Mouse (Mus musculus): ENCODE data around the gene Otx1. TPM values are rescaled to one million over a fixed set of nuclear protein-coding genes. Genes with fewer than 3 reads are reported as not detected.

Otx1 gene
- total RNA-seq, 2 experiments from 2014 or later: not detected

DNA sequence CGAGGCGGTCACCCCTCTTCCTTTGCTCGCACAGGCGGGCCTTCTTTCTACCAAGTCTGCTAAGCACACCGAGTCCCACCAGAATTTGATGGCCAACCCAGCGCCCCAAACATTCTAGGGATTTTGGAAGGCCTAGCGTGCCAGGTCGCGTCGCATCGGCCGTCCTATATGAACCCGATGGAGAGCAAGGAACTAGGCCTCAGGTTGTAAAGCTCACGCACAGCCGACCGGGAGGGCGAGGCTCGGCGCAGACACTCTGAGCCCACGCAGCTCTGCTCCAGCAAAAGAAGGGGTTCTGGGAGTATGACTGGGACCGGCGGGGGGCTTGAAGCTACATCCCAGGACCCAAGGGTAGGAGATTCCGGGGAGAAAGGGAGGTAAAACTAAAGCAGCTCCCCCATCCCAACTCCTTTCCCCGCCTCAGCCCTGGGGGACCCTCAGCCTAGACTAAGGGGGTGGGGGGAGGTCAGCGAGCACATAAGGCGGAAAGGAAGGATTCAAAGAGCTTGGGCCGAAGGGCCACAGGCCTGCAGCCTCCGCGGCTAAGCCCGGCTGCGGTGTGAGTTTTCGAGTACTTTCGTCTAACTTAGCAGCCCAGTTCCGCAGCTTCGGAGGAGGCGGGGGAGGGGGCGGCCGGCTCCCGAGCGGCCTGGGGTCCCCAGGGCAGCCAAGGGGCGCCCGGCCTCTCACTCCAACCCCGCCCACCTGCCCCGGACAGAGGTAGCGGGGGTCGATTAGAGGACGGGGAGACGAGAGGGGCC is 2.2 kb downstream of the Otx1 start:
- no peak for ATAC-seq (replicated peaks; ENCODE audit: low FRiP score, poor library complexity, severe bottlenecking)

DNA sequence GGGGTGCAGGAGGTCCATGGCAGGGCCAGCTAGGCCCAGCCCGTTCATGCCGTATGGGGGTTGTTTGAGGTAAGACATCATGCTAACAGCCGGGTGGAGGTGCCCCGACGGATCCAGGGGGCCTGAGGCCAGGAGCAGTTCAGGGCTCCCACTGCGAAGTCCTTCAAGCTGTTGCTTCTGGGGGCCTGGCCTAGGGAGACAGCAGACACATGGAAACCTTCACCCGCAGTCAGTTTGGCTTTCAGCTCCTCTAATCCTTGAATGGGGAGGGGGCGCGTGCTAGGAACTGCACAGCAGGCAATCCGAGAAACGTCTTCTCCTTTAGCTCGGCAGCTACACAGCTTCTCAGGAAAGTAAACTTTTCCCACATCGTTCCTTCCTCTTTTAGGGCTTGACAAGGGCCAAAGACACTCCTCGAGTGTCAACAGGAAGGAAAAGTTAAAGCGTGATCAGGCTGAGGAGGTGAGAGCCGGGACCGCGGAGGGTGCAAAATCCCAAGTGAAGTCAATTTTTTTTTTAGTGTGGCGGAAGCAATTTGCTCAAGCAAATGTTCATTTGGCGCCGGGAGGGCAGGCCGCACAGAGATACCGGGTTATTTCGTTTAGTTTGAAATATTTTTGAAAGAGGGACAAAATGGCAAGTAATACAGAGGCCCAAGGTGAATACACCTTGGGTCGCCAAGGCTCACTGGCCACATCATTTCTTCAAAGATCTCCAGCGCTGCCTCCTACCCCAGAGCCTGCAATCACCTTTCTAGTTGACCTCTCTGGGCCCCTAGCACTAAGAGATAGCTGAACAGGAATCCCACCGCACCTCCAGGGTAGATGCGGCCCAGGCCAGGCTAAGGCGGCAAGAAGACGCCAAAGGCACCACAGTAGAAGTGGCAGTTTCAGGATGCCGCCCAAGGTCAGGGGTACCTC is 3.0 kb downstream of the Otx1 start:
- no peak for ATAC-seq (replicated peaks; ENCODE audit: low FRiP score, poor library complexity, severe bottlenecking)

DNA sequence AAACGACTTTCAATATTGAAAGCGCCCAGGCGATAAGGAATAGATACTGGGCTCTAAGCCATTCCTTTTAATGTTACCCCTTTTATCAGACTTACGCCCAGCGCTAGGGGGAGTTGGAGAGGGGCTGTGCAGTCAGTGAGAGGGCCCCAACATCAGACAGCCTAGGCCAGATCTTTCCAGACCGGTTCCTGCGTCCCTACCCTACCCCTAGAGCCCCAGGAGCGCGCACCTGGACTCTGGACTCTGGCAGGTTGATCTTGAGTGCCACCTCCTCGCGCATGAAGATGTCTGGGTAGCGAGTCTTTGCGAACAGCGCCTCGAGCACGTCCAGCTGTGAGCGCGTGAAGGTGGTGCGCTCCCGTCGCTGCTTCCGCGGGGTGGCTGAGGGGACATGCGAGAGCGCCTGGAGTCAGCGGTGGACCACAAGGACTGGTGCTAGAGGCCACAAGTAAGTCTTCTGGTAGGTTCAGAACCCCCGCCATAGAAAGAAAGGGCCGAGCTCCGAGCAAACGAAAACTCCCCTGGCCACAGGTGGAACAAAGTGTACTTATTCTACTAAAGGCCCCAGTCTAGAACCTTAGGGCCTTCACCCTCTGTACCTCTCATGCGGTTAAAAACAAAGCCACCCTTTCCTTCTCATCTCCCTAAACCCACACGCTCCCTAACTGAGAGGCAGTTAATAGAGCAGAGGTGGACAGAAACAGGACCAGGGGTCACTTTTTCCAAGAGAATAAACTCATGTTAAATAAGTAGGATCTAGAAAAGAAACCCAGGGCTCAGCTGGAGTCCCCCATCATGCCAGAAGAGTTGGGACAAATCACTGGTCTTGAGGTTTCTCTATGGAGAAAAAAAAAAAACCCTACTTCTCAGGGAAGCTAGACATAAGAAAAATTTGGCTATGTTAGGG is 4.3 kb downstream of the Otx1 start:
- ATAC-seq (replicated peaks; ENCODE audit: low FRiP score, poor library complexity, severe bottlenecking): no peak

DNA sequence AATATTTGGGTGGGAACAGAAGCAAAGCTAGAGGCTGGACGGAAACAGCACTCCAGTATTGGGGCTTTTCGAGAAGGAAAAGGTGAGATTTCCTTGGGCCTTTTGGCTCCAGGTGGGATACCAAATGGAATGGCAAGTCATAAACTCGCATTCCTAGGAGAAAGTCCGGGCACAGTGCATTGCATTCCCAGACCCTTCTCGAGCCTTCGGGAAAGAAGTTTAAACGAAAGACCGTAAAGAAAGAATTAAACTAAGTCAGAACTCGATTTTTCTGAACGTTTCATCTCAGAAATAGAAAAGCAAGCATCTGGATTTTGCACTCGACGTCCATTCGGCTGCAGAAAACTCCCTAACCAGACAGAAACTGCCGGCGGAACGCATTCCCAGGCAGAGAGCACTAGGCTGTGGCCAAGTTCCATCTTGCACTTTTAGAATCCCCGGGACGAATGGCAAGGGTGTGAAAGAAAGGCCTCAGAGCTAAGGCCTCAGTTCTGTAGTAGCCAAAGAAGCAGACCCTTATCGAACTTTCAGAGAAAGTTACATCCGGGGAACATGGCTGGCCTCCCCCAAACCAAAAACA is 5.0 kb downstream of the Otx1 start:
- ATAC-seq (replicated peaks; ENCODE audit: low FRiP score, poor library complexity, severe bottlenecking): no peak

DNA sequence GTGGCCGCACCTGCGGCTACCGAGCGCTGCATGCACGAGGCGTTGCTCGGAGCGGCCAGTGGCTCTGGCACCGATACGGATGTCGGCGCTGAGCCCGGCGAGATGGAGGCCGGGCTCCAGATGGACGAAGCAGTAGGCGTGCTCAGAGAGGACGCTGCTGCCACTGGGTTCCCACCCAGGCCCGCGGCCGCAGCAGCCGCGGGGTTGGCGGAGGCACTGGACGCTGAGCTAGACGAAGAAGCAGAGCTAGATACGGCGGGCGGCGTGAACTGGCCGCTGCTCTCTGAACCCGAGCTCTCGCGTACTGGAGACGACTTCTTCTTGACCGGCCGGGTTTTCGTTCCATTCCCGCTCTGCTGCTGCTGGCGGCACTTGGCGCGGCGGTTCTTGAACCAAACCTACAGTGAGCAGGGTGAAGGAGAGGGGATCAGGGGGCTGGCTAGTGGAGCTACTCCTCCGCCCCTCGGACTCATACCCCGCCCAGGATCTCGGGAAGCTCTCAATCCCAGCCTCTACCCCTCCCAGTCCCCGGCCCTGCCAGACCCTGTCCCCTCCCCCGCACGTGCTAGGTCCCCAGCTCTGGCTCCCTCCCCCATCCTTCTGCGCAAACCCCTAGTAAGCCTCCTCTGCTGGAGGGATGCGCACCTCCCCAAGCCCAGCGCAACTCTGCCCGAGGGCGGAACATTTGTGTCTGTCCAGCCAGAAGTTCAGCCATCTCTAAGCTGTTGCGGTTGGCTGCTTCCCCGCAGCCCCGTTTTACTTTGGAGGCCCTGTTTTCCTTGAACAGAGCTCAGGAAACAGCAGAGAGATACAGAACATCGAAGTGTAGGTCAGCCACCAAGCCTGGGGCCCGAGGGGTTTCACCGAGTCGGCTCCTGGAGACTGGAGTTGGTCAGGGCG is 5.8 kb downstream of the Otx1 start:
- ATAC-seq (replicated peaks; ENCODE audit: low FRiP score, poor library complexity, severe bottlenecking): no peak

DNA sequence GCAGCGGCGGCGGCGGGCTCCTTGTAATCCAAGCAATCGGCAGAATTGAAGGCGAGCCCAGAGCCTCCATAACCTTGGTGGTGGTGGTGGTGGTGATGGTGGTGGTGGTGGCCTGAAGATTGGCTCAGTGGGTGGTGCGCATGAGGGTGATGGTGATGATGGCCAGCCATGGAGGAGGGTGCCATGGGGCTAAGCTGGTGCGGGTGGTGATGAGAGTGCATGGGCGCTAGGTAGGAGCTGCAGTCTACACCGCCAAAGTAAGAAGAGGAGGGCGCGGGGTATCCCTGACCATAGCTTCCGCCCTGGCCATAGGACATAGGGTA is 6.4 kb downstream of the Otx1 start:
- ATAC-seq (replicated peaks; ENCODE audit: low FRiP score, poor library complexity, severe bottlenecking): no peak

DNA sequence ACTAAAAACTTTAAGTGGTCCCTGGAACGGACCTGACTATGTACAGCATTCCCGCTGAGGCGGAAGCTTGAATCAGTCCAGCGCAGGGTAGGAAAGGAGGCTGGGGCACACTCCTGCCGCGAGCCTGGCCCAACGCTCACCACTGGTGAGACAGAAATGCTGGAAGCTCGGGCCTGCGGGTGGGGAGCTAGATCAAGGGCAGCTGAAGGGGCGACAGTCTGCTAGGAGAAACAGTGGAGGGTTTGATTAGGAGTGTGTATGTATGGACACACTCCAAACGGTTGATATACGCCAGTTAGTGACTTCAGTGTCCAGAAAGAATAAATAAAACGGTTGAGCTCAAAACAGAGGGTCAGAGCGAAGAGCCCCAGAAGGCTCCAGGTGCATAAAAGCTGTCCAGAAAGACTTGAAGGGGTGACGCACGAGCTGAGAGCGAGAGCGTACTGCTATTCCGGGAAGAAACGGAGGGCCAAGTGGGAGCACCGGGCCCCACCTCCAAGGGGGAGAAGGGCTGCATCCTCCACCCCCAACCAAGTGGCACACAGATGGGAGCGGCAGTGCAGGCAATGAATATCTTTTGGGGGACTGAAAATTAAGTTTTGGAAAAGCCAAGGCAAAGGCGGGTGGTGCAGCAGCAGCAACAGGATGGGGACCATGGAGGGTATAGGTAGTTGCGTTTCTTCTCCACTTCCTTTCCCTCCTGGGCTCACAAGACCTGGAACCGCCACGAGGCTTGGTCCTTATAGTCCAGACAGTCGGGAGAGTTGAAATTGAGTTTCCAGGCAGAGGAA is 7.0 kb downstream of the Otx1 start:
- ATAC-seq (replicated peaks; ENCODE audit: low FRiP score, poor library complexity, severe bottlenecking): no peak

DNA sequence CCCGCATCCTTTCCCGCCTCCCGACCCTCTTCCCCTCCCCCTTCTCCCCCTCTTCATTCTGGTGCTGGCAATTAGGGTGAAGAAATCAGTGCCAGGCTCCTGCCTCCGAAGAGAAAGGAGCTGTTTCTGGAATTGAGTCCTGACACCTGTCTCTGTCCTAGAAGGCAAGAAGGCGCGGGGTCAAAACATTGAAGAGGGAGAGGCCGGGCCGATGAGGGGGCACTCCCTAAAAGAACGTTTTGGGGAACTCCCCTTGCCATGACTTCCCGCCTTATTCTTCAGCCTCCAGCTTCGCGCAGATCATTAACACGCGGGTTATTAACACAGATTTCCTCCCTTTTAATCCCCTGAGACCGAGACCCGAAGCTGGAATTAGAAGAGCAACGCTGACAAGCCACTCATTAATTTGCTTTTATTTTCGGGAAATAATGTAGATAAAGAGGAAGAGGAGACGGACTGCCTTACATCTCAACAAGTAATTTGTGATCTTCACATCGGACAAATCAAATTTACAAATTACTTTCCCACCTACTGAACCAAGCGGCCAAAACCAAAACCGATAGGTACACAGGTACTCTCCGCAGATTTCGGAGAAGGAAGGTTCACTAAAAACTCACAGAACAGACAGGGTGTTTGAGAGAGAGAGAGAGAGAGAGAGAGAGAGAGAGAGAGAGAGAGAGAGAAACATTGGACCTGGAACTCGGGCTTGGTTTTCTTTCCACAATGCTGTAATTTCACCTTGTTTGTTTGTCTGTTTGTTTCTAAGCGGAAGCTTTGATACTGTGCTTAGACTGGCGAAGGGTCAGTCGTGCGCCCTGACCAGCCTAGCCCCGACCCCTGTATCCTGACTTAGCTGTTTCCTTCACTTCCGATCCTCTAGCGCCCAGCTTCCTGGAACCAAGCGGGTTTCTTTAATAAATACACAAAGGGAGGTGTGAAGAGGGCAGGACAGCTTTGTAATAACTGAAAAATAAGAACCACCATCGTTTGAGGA is 8.0 kb downstream of the Otx1 start:
- ATAC-seq (replicated peaks; ENCODE audit: low FRiP score, poor library complexity, severe bottlenecking): no peak

DNA sequence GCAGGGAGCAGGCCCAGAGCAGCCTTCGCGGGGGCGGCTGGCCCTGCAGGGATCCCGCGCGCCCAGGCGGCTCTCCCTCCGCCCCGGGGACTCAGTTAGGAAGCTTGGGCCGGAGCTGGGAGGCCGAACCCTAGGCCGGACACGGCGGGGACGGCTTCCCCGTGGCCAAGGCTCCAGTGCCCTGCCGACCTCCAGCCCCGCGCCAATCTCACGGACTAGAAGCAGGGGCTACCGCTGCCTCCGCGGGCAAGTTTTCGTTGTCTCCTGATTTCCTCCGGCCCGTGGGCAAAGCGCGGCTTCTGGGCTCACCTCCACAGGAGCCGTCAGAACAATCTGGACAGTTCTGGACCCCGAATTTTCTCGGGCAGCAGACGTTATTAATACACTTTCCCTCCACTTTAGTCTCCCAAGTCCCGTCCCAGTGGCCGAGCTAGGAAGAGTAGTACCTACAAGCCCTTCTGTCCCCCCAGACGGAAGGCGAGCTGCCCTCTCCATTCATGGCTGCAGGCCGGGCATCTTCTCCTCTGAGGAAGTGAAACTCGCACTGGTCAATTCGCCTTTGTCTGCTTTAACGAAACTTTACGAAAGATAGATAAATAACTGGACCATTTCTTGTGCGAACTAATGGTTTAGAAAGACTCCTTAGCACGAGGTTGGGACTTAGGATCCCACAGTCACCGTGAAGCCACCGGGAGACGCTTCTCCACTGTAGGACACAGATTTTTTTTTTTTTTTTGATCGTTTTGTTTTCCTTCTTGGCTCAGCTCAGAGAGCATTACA is 8.9 kb downstream of the Otx1 start:
- ATAC-seq (replicated peaks; ENCODE audit: low FRiP score, poor library complexity, severe bottlenecking): no peak

DNA sequence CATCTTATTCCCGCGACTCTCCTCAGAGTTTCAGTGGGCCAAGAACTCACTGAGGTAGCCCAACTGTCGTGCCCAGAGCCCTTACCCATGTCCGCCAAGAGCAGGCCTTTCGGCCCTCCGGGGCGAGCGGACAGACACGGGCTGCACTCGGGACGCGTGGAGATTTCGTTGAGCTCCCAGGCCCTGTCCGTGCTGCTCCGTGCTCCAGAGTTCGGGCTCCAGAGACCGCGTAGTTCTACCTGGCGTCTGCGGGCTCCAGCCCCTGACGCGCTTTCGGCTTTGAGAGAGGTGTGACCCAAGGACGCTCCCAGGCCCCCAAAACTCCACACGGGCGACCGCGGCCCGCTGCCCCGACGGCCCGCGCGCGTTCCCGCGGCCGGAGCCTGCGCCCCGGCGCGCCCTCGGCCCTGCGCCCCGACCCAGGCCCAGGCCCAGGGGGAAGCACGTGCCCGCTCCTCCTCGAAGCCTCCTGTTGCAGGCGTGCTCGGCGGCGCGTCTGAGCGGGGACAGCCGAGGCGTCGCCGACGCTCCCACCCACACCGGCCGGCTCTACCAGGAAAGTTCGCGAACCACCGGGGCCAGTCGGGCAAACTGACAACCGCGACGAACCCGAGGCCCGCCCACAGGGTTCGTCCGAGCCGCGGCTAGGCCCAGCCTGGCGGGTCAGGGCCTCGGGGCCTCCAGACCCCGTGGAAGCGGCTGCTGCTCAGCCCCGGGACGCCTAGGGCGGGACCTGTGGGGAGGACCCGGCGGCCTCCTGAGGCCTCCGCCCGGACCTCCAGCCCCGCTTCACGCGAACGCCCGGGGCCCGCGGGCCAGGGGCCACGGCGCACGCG is 9.7 kb downstream of the Otx1 start:
- ATAC-seq (replicated peaks; ENCODE audit: low FRiP score, poor library complexity, severe bottlenecking): no peak

DNA sequence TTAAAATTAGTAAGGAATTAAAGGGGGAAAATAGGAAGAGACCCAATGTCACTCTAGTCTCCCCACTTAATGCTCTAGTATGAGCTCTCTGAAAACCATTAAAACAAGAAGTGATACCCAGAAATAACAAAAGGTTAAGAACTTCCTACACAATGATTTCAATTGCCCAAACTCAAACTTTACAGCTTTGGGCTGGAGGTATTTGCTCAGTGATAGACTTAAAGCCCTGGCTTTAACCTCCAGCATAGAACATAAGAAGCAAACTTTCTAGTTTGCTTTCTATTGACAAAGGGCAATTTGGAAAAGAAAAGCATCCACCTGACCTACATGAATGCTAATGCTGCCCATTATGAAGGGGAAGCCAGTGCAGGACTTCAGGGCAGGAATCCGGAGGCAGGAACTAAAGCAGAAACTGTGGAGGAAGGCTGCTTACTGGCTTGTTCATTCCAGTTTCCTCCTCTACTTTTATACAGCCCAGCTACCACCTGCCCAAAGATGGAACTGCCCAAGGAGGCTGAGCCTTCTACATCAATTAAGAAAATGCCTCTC is 14.2 kb downstream of the Otx1 start:
- no peak for ATAC-seq (replicated peaks; ENCODE audit: low FRiP score, poor library complexity, severe bottlenecking)

DNA sequence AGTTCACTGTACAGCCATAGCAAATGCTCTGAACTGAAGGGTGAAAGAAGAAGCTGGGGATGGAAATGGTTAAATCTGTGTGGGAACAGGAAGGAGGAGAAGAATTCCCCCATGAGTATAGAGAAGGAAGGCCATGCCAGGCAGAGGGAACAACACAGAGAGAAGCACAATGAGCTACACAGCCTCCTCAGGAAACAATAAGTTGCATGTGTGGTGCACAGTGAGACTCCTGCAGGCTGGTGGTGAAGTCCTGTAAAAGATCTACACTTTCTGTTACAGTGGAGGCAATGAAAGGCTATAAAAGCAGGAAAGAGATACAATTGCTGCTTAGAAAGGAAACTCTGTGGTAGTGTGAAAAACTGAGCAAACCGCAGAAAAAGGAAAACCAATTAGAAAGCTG is 17.6 kb downstream of the Otx1 start:
- ATAC-seq (replicated peaks; ENCODE audit: low FRiP score, poor library complexity, severe bottlenecking): no peak

DNA sequence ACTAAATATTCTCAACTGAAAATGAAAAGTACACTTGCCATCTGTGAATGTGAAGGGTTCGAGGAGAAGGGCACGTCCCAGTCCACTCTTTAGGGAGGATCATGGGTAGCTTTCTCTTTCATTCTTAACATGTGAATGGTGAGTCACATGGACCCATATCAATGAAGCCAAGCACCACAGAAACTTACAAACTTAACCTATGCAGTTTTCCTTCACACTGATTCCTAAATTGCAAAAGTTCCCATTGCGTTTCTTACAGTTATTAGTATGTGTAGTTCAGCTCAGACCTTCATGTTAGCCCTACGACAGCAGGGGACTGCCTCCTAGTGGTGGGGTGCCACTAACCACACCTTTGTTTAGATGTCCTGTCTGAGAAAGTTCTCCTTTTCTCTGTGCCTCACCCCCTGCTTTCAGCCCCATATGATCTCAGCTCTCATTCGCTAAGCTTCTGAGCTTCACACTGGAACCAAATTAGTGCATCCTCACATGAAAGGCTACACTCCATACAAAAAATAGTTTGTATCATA is 28.6 kb downstream of the Otx1 start:
- no peak for ATAC-seq (replicated peaks; ENCODE audit: low FRiP score, poor library complexity, severe bottlenecking)

DNA sequence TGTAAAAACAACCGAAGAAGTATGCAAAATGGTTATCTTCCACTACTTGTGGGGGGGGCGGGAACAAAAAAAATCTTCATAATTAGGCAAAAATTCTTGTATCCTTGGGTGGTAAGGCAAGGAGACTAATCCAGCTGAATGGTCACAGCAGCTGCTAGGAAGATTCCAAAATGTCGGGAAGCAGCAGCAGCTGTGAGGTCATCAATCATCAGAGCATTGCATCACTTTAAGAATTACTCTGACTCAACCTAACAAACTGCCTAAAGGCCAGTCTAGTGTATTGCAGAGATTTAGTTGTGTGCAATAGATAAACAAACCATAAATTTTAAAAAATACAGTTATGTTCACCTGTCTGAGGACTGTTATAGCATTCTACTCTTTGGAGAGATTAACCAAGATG is 29.1 kb downstream of the Otx1 start:
- no peak for ATAC-seq (replicated peaks; ENCODE audit: low FRiP score, poor library complexity, severe bottlenecking)

DNA sequence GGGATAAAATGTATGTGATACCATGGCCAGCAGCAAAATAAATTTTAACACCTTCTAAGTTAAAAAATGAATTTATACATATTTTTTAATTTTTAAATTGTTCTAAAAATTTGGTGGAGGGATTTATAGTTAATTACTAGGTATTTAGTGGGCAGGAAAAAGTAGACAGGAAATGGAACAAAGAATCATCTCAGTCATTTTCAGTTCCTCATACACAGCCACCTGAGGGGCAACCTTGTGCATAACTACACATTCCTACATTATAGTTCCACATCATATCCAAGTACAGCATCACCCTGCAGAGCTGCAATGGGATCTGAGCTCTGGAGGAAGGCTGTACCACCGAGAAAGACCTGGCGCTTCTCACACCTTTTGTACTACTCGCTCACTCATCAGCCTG is 33.8 kb downstream of the Otx1 start:
- ATAC-seq (replicated peaks; ENCODE audit: low FRiP score, poor library complexity, severe bottlenecking): no peak
